Mouse (Mus musculus) C2C12 (cell line): ENCODE measurements at regions not wholly inside any gene's neighbourhood (a gene's known extent, or its start where the extent isn't known, plus 50 kb on each side); places are given as distances from the start of the nearest gene placed in this dataset.

Source experiments
- H3K27me3 ChIP-seq: one replicate; pipeline ENCODE4 v1.6.1; 2011; ENCODE audit not compliant: control insufficient read depth, insufficient read depth, insufficient read length
- H3K36me3 ChIP-seq: one replicate; pipeline ENCODE4 v1.6.1; 2011; ENCODE audit not compliant: control insufficient read depth, insufficient read depth
- H3K4me3 ChIP-seq: one replicate; pipeline ENCODE4 v1.5.1; 2011; ENCODE audit warnings: mild to moderate bottlenecking, control low read depth; ENCODE audit not compliant: poor library complexity, insufficient read depth, severe bottlenecking
- H3K79me2 ChIP-seq: one replicate; pipeline ENCODE4 v1.6.1; 2011; ENCODE audit not compliant: control insufficient read depth, insufficient read depth
- H3K79me3 ChIP-seq: one replicate; pipeline ENCODE4 v1.6.1; 2011; ENCODE audit warnings: low read depth, control low read depth
- H3ac ChIP-seq: one replicate; pipeline ENCODE3; 2011; ENCODE audit warnings: low read depth; ENCODE audit not compliant: control insufficient read depth, insufficient read length
- CEBPB ChIP-seq: IDR thresholded peaks from one replicate; pipeline ENCODE4 v1.6.1; 2011; ENCODE audit warnings: low read depth, mild to moderate bottlenecking, control low read depth, moderate library complexity
- CTCF ChIP-seq: IDR thresholded peaks from one replicate; pipeline ENCODE4 v1.5.1; 2011; ENCODE audit not compliant: control insufficient read depth, insufficient read depth, insufficient read length
- FOSL1 ChIP-seq: IDR thresholded peaks from one replicate; pipeline ENCODE4 v1.8.0; 2011; ENCODE audit warnings: mild to moderate bottlenecking, low read length; ENCODE audit not compliant: poor library complexity, insufficient read depth, severe bottlenecking
- MAX ChIP-seq: IDR thresholded peaks from one replicate; pipeline ENCODE4 v1.6.1; 2011; ENCODE audit warnings: mild to moderate bottlenecking, control low read depth
- MYOD1 ChIP-seq: IDR thresholded peaks from one replicate; pipeline ENCODE4 v1.6.1; 2011; ENCODE audit warnings: low read depth; ENCODE audit not compliant: control insufficient read depth, insufficient read length
- MYOG ChIP-seq: IDR thresholded peaks from one replicate; pipeline ENCODE4 v1.6.1; 2011; ENCODE audit not compliant: control insufficient read depth, insufficient read length; ENCODE audit errors: extremely low read depth
- USF1 ChIP-seq: IDR thresholded peaks from one replicate; pipeline ENCODE4 v1.6.1; 2011; ENCODE audit warnings: low read depth, mild to moderate bottlenecking, control low read depth, moderate library complexity

DNA sequence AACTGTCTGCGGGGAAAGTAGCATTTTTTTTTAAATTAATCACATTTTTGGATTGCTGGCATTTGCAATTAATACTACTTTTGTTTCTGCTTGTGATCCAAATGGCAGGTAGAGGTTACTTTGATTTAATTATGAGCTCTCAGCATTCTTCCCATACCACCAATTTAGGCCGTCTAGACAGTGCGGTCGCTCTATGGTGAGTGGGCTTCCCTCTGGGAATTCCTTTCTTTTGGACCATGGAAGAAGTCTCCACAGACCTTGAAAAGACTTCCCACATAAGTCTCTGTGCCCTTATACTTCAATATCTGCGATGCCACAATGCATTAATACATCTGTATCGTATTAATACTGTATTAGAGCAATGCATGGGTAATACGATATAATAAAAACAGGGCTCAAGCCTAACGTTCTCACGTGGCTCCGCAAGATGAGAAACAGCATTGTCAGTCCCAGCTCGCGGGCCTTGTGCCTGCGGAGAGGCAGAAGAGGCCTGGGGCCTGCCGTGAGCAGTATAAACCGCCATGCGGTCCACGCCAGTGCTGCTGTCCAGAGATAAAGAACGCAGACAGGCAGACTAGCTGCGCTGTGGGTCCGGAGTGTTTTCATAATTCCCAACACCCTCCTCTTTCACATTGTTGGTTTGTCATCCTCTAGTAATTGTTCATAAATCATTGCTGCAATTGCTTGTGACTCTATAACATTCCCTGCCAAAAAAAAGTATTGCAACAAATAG is 429.7 kb upstream of the Prickle1 start:
- H3K79me3 ChIP-seq = no peaks in the 10 kb centered on the region
- no peaks in the 10 kb centered on the region for H3K27me3 ChIP-seq
- no peak overlapping the region for H3K4me3 ChIP-seq
- H3ac ChIP-seq = no peak overlapping the region
- no peaks in the 10 kb centered on the region for H3K79me2 ChIP-seq
- H3K36me3 ChIP-seq = no peaks in the 10 kb centered on the region
- TF ChIP-seq USF1 (no peak), CEBPB (no peak), CTCF (no peak), MAX (no peak), MYOG (no peak), FOSL1 (no peak), MYOD1 (no peak)

DNA sequence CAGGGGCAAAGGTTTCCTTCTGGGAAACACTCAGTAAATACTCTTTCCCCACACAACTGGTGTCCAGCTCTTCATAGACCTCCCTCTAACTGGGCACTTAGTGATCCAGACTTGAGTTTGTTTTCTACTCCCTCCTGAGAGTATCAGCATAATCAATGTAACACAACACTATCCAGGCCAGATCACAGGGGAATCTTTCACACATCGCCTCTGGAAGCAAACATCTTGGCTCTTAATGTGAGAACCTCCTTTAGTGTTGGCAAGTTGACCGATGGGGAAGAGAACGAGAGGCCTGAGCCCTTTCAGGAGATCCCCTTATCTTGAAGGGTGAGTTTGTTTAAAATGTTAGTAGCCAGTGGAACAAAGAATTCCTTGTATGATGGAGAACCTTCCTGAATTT is 429.1 kb upstream of the Prickle1 start:
- H3K27me3 ChIP-seq = no peaks in the 10 kb centered on the region
- TF ChIP-seq MYOG (no peak), CTCF (no peak), CEBPB (no peak), MAX (no peak), MYOD1 (no peak), USF1 (no peak), FOSL1 (no peak)
- no peak overlapping the region for H3K4me3 ChIP-seq
- H3K36me3 ChIP-seq = no peaks in the 10 kb centered on the region
- H3ac ChIP-seq = no peak overlapping the region
- H3K79me3 ChIP-seq = no peaks in the 10 kb centered on the region
- no peaks in the 10 kb centered on the region for H3K79me2 ChIP-seq

DNA sequence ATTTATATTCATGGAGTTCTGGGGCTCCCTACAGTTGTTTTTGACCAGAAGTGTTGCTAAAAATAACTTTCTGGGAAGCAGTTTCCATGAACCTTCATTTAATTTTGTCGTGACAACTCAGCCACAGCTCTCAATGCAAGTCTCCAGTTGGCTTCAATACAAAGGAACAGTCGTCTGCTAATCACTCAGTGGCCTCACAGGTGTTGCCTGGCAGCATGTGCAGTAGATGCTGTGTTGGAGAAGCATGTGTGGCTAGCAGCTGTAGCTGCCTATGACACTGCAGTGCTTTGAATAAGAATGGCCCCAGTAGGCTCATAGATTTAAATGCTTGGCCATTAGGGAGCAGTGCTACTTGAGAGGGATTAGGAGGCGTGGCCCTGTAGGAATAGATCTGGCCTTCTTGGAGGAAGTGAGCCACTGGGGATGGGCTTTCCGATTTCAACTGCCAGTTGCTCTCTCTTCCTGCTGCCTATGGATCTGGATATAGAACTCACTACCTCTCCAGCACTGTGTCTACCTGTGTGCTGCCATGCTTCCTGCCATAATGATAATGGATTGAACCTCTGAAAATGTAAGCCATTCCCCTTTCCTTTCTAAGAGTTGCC is 428.5 kb upstream of the Prickle1 start:
- Histone ChIP-seq H3K27me3 (no peaks in the 10 kb centered on the region), H3K79me2 (no peaks in the 10 kb centered on the region), H3ac (no peak overlapping the region), H3K79me3 (no peaks in the 10 kb centered on the region), H3K36me3 (no peaks in the 10 kb centered on the region), H3K4me3 (no peak overlapping the region)
- TF ChIP-seq MAX (no peak), MYOG (no peak), FOSL1 (no peak), MYOD1 (no peak), USF1 (no peak), CEBPB (no peak), CTCF (no peak)

DNA sequence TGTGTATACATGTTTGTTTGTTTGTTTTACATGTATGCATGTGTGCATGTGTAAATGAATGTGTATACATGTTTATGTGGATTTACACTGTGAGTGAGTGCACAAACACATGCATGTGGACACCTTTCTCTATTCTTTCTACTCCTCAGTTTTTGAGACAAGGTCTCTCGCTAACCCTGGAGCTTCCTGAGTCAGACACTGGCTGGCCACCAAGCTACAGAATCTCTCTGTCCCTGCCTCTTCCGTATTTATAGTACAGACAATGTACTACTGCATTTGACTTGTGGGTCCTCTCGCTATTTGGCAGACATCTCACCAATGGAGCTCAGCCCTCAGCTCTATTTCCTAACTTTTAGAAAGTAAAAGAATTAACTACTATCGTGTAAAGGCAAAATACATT is 427.8 kb upstream of the Prickle1 start:
- Histone ChIP-seq H3K27me3 (no peaks in the 10 kb centered on the region), H3K79me3 (no peaks in the 10 kb centered on the region), H3K4me3 (no peak overlapping the region), H3K36me3 (no peaks in the 10 kb centered on the region), H3K79me2 (no peaks in the 10 kb centered on the region), H3ac (no peak overlapping the region)
- TF ChIP-seq MYOG = no peak
- no peak for TF ChIP-seq MAX
- no peak for TF ChIP-seq CTCF
- TF ChIP-seq USF1 = no peak
- TF ChIP-seq CEBPB = no peak
- no peak for TF ChIP-seq MYOD1
- no peak for TF ChIP-seq FOSL1

DNA sequence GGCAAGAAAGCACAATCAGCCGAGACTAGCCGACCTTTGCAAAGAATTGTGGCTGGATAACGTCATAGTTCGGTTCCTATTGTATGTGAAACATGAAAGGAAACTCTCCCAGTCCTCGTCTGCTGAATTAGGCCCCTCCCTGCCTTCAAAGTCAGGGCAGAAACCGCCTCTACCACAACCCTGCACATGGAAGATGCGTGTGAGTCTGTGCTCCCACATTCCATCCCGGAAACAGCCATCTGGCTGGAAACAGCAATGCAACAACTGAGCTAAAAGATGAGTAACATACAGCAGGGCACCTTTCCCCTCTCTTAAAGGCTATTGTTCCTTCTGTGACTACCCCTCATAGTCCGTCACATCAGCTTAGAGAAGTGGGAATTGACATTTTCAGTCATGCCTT is 422.1 kb upstream of the Prickle1 start:
- Histone ChIP-seq H3K79me2 (no peaks in the 10 kb centered on the region), H3K4me3 (no peak overlapping the region), H3K36me3 (no peaks in the 10 kb centered on the region), H3K79me3 (no peaks in the 10 kb centered on the region), H3ac (no peak overlapping the region), H3K27me3 (no peaks in the 10 kb centered on the region)
- TF ChIP-seq CTCF (no peak), CEBPB (no peak), MAX (no peak), FOSL1 (no peak), MYOG (no peak), USF1 (no peak), MYOD1 (no peak)

DNA sequence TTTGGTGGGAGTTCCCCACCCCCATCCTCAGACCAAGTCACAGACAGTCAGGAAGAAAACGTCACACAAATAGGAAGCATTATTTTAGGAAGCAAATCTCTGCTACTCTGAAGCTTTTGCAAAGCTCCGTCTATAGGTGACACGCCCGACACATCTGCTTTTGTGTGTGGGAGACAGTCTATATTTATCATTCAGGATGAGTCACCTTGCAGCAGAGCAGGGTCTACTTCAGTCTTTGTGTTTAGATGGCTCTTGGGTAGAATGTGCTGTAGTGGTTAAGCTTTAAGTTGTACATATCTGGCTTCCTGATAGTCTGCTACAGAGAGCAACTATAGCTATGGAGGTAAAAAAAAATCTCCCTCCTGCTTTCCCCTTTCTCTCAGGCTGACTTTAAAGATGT is 415.8 kb upstream of the Prickle1 start:
- no peaks in the 10 kb centered on the region for H3K27me3 ChIP-seq
- no peak for TF ChIP-seq MAX
- no peak for TF ChIP-seq MYOD1
- no peak for TF ChIP-seq MYOG
- no peak for TF ChIP-seq CTCF
- TF ChIP-seq USF1 = no peak
- TF ChIP-seq CEBPB = no peak
- TF ChIP-seq FOSL1 = no peak
- H3K79me3 ChIP-seq = no peaks in the 10 kb centered on the region
- H3K4me3 ChIP-seq = no peak overlapping the region
- no peak overlapping the region for H3ac ChIP-seq
- H3K36me3 ChIP-seq = no peaks in the 10 kb centered on the region
- H3K79me2 ChIP-seq = no peaks in the 10 kb centered on the region
